Mouse (Mus musculus) liver, embryonic 12.5 days (tissue): ENCODE data around the gene Sdf4. TPM values are rescaled to one million over a fixed set of nuclear protein-coding genes. Genes with fewer than 3 reads are reported as not detected.

Experiments
- ATAC-seq: fragments of 200-750 bp; cut with Nextera tagmentation; 2 replicates; pipeline ENCODE4 v1.8.0; 2017; ENCODE audit warnings: moderate number of reproducible peaks, mild to moderate bottlenecking, moderate library complexity
- H3K27ac ChIP-seq: fragments of 300-500 bp; sonication (generic); 2 replicates; pipeline ENCODE4 v1.5.1; 2016; ENCODE audit warnings: mild to moderate bottlenecking
- H3K27me3 ChIP-seq: fragments of 300-500 bp; sonication (generic); replicated peaks from 2 replicates; pipeline ENCODE4 v1.6.1; 2016; ENCODE audit warnings: mild to moderate bottlenecking, moderate library complexity
- H3K36me3 ChIP-seq: fragments of 300-500 bp; sonication (generic); 2 replicates; pipeline ENCODE4 v1.6.1; 2016; ENCODE audit warnings: mild to moderate bottlenecking, moderate library complexity
- H3K4me1 ChIP-seq: fragments of 300-500 bp; sonication (generic); 2 replicates; pipeline ENCODE4 v1.6.1; 2016
- H3K4me2 ChIP-seq: fragments of 300-500 bp; sonication (generic); 2 replicates; pipeline ENCODE4 v1.6.1; 2016; ENCODE audit warnings: mild to moderate bottlenecking, moderate library complexity
- H3K4me3 ChIP-seq: fragments of 300-500 bp; sonication (generic); 2 replicates; pipeline ENCODE4 v1.5.1; 2016; ENCODE audit warnings: mild to moderate bottlenecking, moderate library complexity
- H3K9ac ChIP-seq: fragments of 300-500 bp; sonication (generic); 2 replicates; pipeline ENCODE4 v1.6.1; 2016; ENCODE audit warnings: mild to moderate bottlenecking, moderate library complexity
- H3K9me3 ChIP-seq: fragments of 300-500 bp; sonication (generic); replicated peaks from 2 replicates; pipeline ENCODE4 v1.6.1; 2016; ENCODE audit warnings: mild to moderate bottlenecking, moderate library complexity
- WGBS: fragments of 180-500 bp; shearing (Covaris S2); methylation state at CpG from one replicate; pipeline ENCODE4 v1.1.7; 2016; ENCODE audit not compliant: insufficient replicate concordance; 5-methylcytosine and 5-hydroxymethylcytosine counted together
- microRNA counts: library from miRNA; unstranded; fragments of <30 nt; microRNA quantifications from one replicate; lab custom pipeline; 2017
- microRNA-seq: library from miRNA; unstranded; fragments of <30 nt; microRNA quantifications from one replicate; pipeline ENCODE4, GENCODE M21; 2017
- polyA plus RNA-seq: library from polyadenylated mRNA; unstranded; fragments of >200 nt; fragmentation: Nextera tagmentation; extraction: Ambion mirVana; gene quantifications from 2 replicates; pipeline ENCODE4 v1.2.1, GENCODE M21; 2016

Sdf4 gene
- polyA plus RNA-seq, 1 experiment from 2014 or later = 93.4 TPM

DNA sequence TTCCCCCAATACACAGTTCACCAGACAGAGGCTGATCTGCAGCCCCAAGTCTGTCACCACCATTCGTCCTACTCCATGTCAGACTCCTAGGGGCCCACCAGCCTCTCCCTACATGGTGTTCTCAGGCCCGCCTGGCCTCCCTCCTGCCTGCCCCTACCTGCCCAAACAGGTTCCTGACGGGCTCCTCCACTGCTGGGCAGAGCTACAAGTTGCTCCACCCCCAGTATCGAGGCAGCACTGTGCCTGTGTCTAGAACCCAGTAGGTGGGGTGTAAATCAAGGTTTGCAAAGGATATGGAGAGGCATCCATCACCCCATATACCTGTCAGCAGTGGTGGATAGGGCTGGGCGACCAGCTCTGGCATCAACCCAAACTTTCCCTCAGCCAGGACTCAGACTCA lies 66.6 kb downstream of the Sdf4 start, which contains the start of gene Ttll10:
Ttll10 (minus strand) TSS at position 154 of the 400 bp plus-strand sequence.
- Histone ChIP-seq H3K27ac (no peak within 1 kb of the TSS), H3K4me3 (no peak within 1 kb of the TSS), H3K9me3 (no peaks in the 10 kb centered on the region), H3K4me1 (no peaks in the 10 kb centered on the region), H3K27me3 (peaks cover 11% of the 10 kb centered on the region; the same call in 1 of the 2 replicates), H3K36me3 (no peaks in the 10 kb centered on the region), H3K4me2 (no peak within 1 kb of the TSS), H3K9ac (no peak within 1 kb of the TSS)
- 42% methylated on average over 5 of the region's 5 CpGs for WGBS
- 0 out of 2 replicates have a peak, but pooled peaks have one; percentile 31 for ATAC-seq

- H3K9me3 ChIP-seq = no peaks in the 10 kb centered on the region
- no peak overlapping the region for H3K27ac ChIP-seq
Observed at GRCm38 (mm10) chr4:156059713-156060112, 67.0 kb downstream of the Sdf4 start.

More at GRCm38 (mm10) chr4:156059713-156060112, 67.0 kb downstream of the Sdf4 start:
- Histone ChIP-seq H3K27me3 (peaks cover 11% of the 10 kb centered on the region; the same call in 1 of the 2 replicates), H3K9ac (no peak overlapping the region), H3K36me3 (no peaks in the 10 kb centered on the region), H3K4me1 (no peaks in the 10 kb centered on the region), H3K4me2 (no peak overlapping the region), H3K4me3 (no peak overlapping the region)
- 37% methylated on average over 10 of the region's 10 CpGs for WGBS
- 0 out of 2 replicates have a peak, but pooled peaks have one; percentile 16 for ATAC-seq

MicroRNA genes within 50 kb of the gene (microRNA counts, 519-probe panel; counts per million panel counts)
- microRNA mmu-miR-200a (lab: Ali Mortazavi, UCI) = 582 counts per million, percentile 70 among the panel's probes with 10 or more counts
- microRNA mmu-miR-200b (lab: Ali Mortazavi, UCI) = 5,445 counts per million, percentile 88 among the panel's probes with 10 or more counts
- 3,007 counts per million, percentile 73 among the panel's probes with 10 or more counts for microRNA mmu-miR-429 (lab: Ali Mortazavi, UCI)

Small RNA genes lying within 50 kb of the gene (microRNA-seq; reads per million reads assigned to microRNA genes)
- 153 reads per million, percentile 52 among the genes with 10 or more reads in this experiment for gene Mir200a
- 430 reads per million, percentile 65 among the genes with 10 or more reads in this experiment for gene Mir200b
- 1,324 reads per million, percentile 76 among the genes with 10 or more reads in this experiment for gene Mir429

Other genes starting within 250 kb of the Sdf4 start
- gene Atad3a, start 231.8 kb upstream of the Sdf4 start, polyA plus RNA-seq = 101 and 110 TPM in 2 replicates
- gene Vwa1, start 218.2 kb upstream of the Sdf4 start, polyA plus RNA-seq = 0.49 and 0.73 TPM in 2 replicates
- 0.32 TPM in 2 replicates for gene Tmem88b, start 207.0 kb upstream of the Sdf4 start, polyA plus RNA-seq
- not detected in 2 replicates for gene Ankrd65, start 202.4 kb upstream of the Sdf4 start, polyA plus RNA-seq
- gene Mrpl20, start 190.0 kb upstream of the Sdf4 start, polyA plus RNA-seq = 223 and 228 TPM in 2 replicates
- gene Ccnl2, start 180.4 kb upstream of the Sdf4 start, polyA plus RNA-seq = 98.8 and 101 TPM in 2 replicates
- gene Aurkaip1, start 161.6 kb upstream of the Sdf4 start, polyA plus RNA-seq = 146 and 153 TPM in 2 replicates
- 8.1 and 9.2 TPM in 2 replicates for gene Mxra8, start 153.2 kb upstream of the Sdf4 start, polyA plus RNA-seq
- 10.7 and 12.1 TPM in 2 replicates for gene Dvl1, start 145.5 kb upstream of the Sdf4 start, polyA plus RNA-seq
- gene Tas1r3, start 129.5 kb upstream of the Sdf4 start, polyA plus RNA-seq = 0.07 and 0.11 TPM in 2 replicates
- 10.3 and 10.8 TPM in 2 replicates for gene Cptp, start 123.4 kb upstream of the Sdf4 start, polyA plus RNA-seq
- 50.0 and 51.4 TPM in 2 replicates for gene Ints11, start 123.3 kb upstream of the Sdf4 start, polyA plus RNA-seq
- gene Pusl1, start 101.1 kb upstream of the Sdf4 start, polyA plus RNA-seq = 32.7 and 33.6 TPM in 2 replicates
- gene Acap3, start 101.0 kb upstream of the Sdf4 start, polyA plus RNA-seq = 13.4 and 13.6 TPM in 2 replicates
- 106 and 111 TPM in 2 replicates for gene Ube2j2, start 49.0 kb upstream of the Sdf4 start, polyA plus RNA-seq
- gene C1qtnf12, start 30.6 kb upstream of the Sdf4 start, polyA plus RNA-seq = 45.0 and 48.8 TPM in 2 replicates
- gene B3galt6, start 223 bp upstream of the Sdf4 start, polyA plus RNA-seq = 8.2 and 8.7 TPM in 2 replicates
- gene Tnfrsf4, start 21.0 kb downstream of the Sdf4 start, polyA plus RNA-seq = 0.39 and 0.60 TPM in 2 replicates
- 0.77 and 0.99 TPM in 2 replicates for gene Tnfrsf18, start 33.3 kb downstream of the Sdf4 start, polyA plus RNA-seq
- gene Ttll10, start 66.5 kb downstream of the Sdf4 start, polyA plus RNA-seq = 0.07 and 0.15 TPM in 2 replicates
- 19.6 and 20.3 TPM in 2 replicates for gene 9430015G10Rik, start 117.1 kb downstream of the Sdf4 start, polyA plus RNA-seq
- gene Rnf223, start 137.6 kb downstream of the Sdf4 start, polyA plus RNA-seq = 0.06 and 0.19 TPM in 2 replicates
- 16.1 and 17.8 TPM in 2 replicates for gene Agrn, start 204.6 kb downstream of the Sdf4 start, polyA plus RNA-seq
- gene Isg15, start 207.9 kb downstream of the Sdf4 start, polyA plus RNA-seq = 2.6 and 3.2 TPM in 2 replicates
- 1.3 and 1.4 TPM in 2 replicates for gene AW011738, start 210.4 kb downstream of the Sdf4 start, polyA plus RNA-seq
- gene Perm1, start 223.0 kb downstream of the Sdf4 start, polyA plus RNA-seq = 0.12 TPM in 2 replicates
- gene Plekhn1, start 242.0 kb downstream of the Sdf4 start, polyA plus RNA-seq = 7.2 TPM in 2 replicates
- 125 and 130 TPM in 2 replicates for gene Noc2l, start 243.1 kb downstream of the Sdf4 start, polyA plus RNA-seq